Mouse (Mus musculus) lung, embryonic 16.5 days (tissue): Measurements from ENCODE around the gene Mb. TPM values are rescaled to one million over a fixed set of nuclear protein-coding genes. Genes with fewer than 3 reads are reported as not detected.

Experiments
- ATAC-seq: fragments of 200-750 bp; cut with Nextera tagmentation; 2 replicates; pipeline ENCODE4 v1.8.0; 2017; ENCODE audit warnings: low read depth, mild to moderate bottlenecking, moderate library complexity
- H3K27ac ChIP-seq: fragments of 300-500 bp; sonication (generic); 2 replicates; pipeline ENCODE4 v1.5.1; 2014; ENCODE audit warnings: mild to moderate bottlenecking, control low read depth, low read length
- H3K27me3 ChIP-seq: fragments of 300-500 bp; sonication (generic); 2 replicates; pipeline ENCODE4 v1.6.1; 2014; ENCODE audit warnings: low read depth, low read length, mixed read lengths; ENCODE audit not compliant: control insufficient read depth, insufficient read depth
- H3K36me3 ChIP-seq: fragments of 300-500 bp; sonication (generic); 2 replicates; pipeline ENCODE4 v1.6.1; 2014; ENCODE audit warnings: low read length; ENCODE audit not compliant: control insufficient read depth, insufficient read depth
- H3K4me1 ChIP-seq: fragments of 300-500 bp; sonication (generic); replicated peaks from 2 replicates; pipeline ENCODE4 v1.6.1; 2014; ENCODE audit warnings: low read length, mixed read lengths; ENCODE audit not compliant: control insufficient read depth, insufficient read depth
- H3K4me2 ChIP-seq: fragments of 300-500 bp; sonication (generic); 2 replicates; pipeline ENCODE4 v1.6.1; 2014; ENCODE audit warnings: low read depth, low read length, control low read depth
- H3K4me3 ChIP-seq: fragments of 300-500 bp; sonication (generic); 2 replicates; pipeline ENCODE4 v1.5.1; 2014; ENCODE audit warnings: mild to moderate bottlenecking, low read length, control low read depth
- H3K9ac ChIP-seq: fragments of 300-500 bp; sonication (generic); 2 replicates; pipeline ENCODE4 v1.6.1; 2014; ENCODE audit warnings: low read length, control low read depth
- H3K9me3 ChIP-seq: fragments of 300-500 bp; sonication (generic); 2 replicates; pipeline ENCODE4 v1.6.1; 2016; ENCODE audit warnings: low read length; ENCODE audit not compliant: control insufficient read depth
- WGBS: fragments of 180-500 bp; shearing (Covaris S2); extraction: QIAGEN DNeasy Blood & Tissue Kit; methylation state at CpG from one replicate; pipeline ENCODE4 v1.1.7; 2014; 5-methylcytosine and 5-hydroxymethylcytosine counted together
- polyA plus RNA-seq: library from polyadenylated mRNA; unstranded; fragments of >200 nt; fragmentation: Nextera tagmentation; extraction: Ambion mirVana; gene quantifications from 2 replicates; pipeline ENCODE4 v1.2.1, GENCODE M21; 2015

Mb gene
- polyA plus RNA-seq, 1 experiment from 2014 or later = 2.4 TPM

DNA sequence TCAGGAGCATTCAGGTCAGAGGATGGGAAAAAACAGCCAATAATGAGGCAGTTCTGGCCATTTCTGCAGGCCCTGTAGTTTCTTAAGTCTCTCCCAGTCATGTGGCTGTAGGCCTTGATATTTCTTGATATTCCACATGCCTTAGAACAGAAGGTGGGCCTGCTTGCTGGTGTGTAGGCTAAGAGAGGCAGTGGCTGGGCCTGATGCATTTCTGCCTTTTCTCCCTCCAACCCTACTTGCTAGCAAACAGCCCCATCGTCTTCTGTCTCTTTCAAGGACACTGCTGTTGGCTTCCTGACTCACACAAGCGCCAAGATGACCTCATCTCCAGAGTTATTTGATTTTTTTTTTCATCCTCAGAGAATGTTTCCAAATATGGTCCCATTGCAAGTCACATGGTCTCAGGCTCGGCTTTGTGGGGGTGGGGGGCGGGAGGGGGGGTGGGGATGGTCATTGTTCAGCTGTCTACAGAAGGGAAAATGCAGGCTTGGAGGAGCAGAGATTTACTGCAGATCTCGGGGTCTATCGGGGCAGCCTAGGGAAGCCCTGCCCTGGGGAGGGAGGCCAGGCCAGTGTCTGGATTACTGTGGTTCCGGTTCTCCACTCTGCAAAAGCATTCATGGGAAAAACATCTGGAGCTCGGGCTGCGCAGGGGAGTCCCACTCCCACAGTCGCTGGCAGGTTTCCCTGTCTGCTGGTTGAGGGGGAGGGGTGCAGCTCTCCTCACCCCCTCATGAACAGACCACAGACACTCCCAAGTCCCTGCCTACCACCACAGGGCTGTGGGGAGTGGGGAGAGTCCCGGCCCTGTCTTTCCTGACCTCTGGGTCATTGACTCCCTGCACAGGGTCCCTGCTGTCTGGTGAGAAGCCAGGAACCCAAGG, 12.9 kb downstream of the Mb start:
- H3K4me3 ChIP-seq = no peak overlapping the region
- H3K4me1 ChIP-seq = peaks cover 26% of the 10 kb centered on the region
- ATAC-seq = peak; percentile 81

DNA sequence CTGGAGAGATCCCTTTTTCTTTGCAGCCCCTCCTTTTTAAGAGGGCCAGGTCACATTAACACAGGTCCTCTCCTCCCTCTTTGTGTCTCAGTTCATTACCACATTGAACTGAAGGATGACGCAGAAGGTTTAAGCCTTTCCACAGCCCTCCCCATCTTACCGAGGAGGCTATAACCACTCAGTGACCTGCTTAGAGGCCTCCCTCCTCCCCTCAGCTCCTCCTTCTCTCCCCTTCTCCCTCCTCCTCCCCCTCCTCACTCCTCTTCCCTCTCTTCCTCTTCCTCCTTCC, 13.5 kb downstream of the Mb start:
- no peak overlapping the region for H3K4me3 ChIP-seq
- H3K4me2 ChIP-seq = peak overlapping the region; percentile 9; the same call in 1 of the 2 replicates
- peak overlapping the region; percentile 99 for H3K27ac ChIP-seq
- WGBS = 7% methylated on average over 2 of the region's 2 CpGs
- H3K4me1 ChIP-seq = peaks cover 26% of the 10 kb centered on the region
- no peaks in the 10 kb centered on the region for H3K36me3 ChIP-seq
- peak overlapping the region; percentile 64 for H3K9ac ChIP-seq
- ATAC-seq = peak; percentile 49
- H3K9me3 ChIP-seq = no peaks in the 10 kb centered on the region
- H3K27me3 ChIP-seq = no peaks in the 10 kb centered on the region

More for the DNA sequence above, 12.9 kb downstream of the Mb start:
- peak overlapping the region; percentile 64 for H3K9ac ChIP-seq
- H3K9me3 ChIP-seq = no peaks in the 10 kb centered on the region
- H3K36me3 ChIP-seq = no peaks in the 10 kb centered on the region
- 8% methylated on average over 11 of the region's 11 CpGs for whole genome bisulfite sequencing
- H3K27ac ChIP-seq = peak overlapping the region; percentile 99
- H3K27me3 ChIP-seq = no peaks in the 10 kb centered on the region
- H3K4me2 ChIP-seq = peak overlapping the region; percentile 9

GRCm38 (mm10) chr15:77036320-77036988, 14.0 kb downstream of the Mb start:
- Histone ChIP-seq H3K27me3 (no peaks in the 10 kb centered on the region), H3K36me3 (no peaks in the 10 kb centered on the region), H3K4me2 (no peak overlapping the region), H3K9ac (peak overlapping the region; percentile 64), H3K27ac (peak overlapping the region; percentile 99), H3K4me3 (no peak overlapping the region), H3K4me1 (peaks cover 26% of the 10 kb centered on the region), H3K9me3 (no peaks in the 10 kb centered on the region)
- peak; percentile 86 for ATAC-seq
- 46% methylated on average over 11 of the region's 11 CpGs for whole genome bisulfite sequencing

GRCm38 (mm10) chr15:77035643-77036042, 14.8 kb downstream of the Mb start:
- Histone ChIP-seq H3K27ac (peak overlapping the region; percentile 99), H3K27me3 (no peaks in the 10 kb centered on the region), H3K9me3 (no peaks in the 10 kb centered on the region), H3K4me1 (peaks cover 26% of the 10 kb centered on the region), H3K36me3 (no peaks in the 10 kb centered on the region), H3K4me3 (no peak overlapping the region), H3K9ac (0 out of 2 replicates have a peak overlapping the region, but pooled peaks have one; percentile 9), H3K4me2 (no peak overlapping the region)
- WGBS = 75% methylated on average over 3 of the region's 3 CpGs
- ATAC-seq = no peak

DNA sequence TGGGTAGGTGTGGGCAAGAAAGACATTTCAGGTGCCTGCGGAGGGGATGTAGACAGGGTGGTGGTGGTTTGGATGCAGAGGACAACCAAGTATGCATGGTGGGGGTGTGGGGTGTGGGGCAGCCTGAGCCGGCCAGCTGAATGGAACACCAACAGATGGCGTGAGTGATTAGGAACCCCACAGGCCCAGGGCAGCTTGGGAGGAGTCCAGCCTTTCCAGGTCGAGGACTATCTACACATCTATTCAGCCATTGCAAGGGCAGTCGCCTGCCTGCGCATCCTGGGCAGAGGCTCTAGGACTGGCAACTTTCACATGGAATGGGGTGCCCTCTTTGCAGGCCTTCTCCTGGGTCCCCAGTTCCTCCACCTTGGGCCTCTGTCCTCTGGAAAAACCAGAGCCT, 15.9 kb downstream of the Mb start:
- H3K27ac ChIP-seq = no peak overlapping the region
- 78% methylated on average over 6 of the region's 6 CpGs for WGBS
- no peaks in the 10 kb centered on the region for H3K36me3 ChIP-seq
- H3K4me3 ChIP-seq = no peak overlapping the region
- peaks cover 26% of the 10 kb centered on the region for H3K4me1 ChIP-seq
- H3K9ac ChIP-seq = no peak overlapping the region; the same call in 1 of the 2 replicates
- H3K4me2 ChIP-seq = no peak overlapping the region
- no peaks in the 10 kb centered on the region for H3K9me3 ChIP-seq
- no peak for ATAC-seq
- H3K27me3 ChIP-seq = no peaks in the 10 kb centered on the region

GRCm38 (mm10) chr15:77031271-77031670, 19.2 kb downstream of the Mb start:
- no peak for ATAC-seq
- Histone ChIP-seq H3K4me2 (no peak overlapping the region), H3K4me3 (no peak overlapping the region), H3K9me3 (no peaks in the 10 kb centered on the region), H3K36me3 (no peaks in the 10 kb centered on the region), H3K4me1 (peaks cover 9% of the 10 kb centered on the region), H3K27me3 (no peaks in the 10 kb centered on the region), H3K9ac (no peak overlapping the region), H3K27ac (no peak overlapping the region)
- WGBS = 60% methylated on average over 3 of the region's 3 CpGs

DNA sequence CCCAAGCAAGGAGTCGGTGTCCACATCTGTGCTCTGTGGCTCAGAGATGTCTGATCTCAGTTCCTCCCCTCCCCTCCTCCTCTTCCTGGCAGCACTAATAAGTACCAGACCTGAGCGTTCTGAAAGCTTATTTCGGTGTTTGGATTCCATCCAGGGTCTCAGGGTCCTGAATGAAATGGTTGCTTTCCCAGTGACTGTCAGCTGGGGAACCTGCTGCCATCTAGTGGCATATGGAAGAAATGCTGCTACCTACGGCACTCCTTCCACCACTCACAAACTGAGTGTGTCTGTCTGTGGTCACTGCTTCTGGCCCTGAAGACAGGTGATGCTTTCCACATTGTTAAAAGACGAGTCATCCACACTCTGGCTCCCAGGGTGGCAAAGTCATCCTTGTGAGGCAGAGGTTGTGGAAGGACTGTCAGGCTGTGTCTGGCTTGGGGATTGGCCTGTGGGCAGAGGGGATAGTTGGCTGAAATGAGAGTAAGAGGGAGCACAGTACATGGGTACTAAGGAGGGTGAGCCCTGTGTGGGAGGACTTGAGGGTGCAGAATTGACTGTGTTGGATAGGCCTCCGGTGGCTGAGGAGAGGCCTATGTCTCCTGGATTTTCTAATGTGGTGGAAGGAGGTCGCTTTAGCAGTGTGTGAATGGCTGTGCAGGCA, 21.0 kb downstream of the Mb start:
- H3K9ac ChIP-seq = peak overlapping the region; percentile 39; the same call in 1 of the 2 replicates
- H3K4me1 ChIP-seq = peaks cover 3% of the 10 kb centered on the region; the same call in 1 of the 2 replicates
- WGBS = 30% methylated on average over 7 of the region's 7 CpGs
- 0 out of 2 replicates have a peak overlapping the region, but pooled peaks have one; percentile 12 for H3K4me3 ChIP-seq
- H3K27me3 ChIP-seq = no peaks in the 10 kb centered on the region
- H3K36me3 ChIP-seq = no peaks in the 10 kb centered on the region
- H3K4me2 ChIP-seq = 0 out of 2 replicates have a peak overlapping the region, but pooled peaks have one; percentile 34
- no peak overlapping the region for H3K27ac ChIP-seq
- H3K9me3 ChIP-seq = no peaks in the 10 kb centered on the region
- peak; percentile 63 for ATAC-seq

DNA sequence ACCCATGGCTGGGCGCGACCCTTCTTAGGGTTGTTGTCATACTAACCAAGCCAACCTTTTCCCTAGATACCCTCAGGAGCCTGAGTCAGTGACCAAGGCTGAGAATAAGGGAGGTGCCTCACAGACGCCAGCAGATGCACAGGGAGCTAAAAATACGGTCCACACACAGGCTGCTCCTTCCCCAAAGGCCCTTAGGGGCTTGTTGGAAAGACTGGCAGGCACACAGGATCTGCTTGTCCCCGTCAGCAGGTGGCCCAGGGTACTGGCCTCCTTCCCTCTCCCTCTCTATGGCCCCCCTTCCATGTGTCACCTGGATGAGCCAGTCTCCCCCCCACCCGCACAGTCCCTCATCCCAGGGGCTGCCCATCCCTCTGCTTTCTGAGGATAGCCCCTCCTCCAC, 22.8 kb downstream of the Mb start:
- Histone ChIP-seq H3K36me3 (no peaks in the 10 kb centered on the region), H3K9me3 (no peaks in the 10 kb centered on the region), H3K9ac (no peak overlapping the region), H3K4me3 (no peak overlapping the region), H3K4me1 (peaks cover 3% of the 10 kb centered on the region; the same call in 1 of the 2 replicates), H3K4me2 (no peak overlapping the region), H3K27ac (no peak overlapping the region), H3K27me3 (no peaks in the 10 kb centered on the region)
- WGBS = 79% methylated on average over 6 of the region's 6 CpGs
- ATAC-seq = no peak

DNA sequence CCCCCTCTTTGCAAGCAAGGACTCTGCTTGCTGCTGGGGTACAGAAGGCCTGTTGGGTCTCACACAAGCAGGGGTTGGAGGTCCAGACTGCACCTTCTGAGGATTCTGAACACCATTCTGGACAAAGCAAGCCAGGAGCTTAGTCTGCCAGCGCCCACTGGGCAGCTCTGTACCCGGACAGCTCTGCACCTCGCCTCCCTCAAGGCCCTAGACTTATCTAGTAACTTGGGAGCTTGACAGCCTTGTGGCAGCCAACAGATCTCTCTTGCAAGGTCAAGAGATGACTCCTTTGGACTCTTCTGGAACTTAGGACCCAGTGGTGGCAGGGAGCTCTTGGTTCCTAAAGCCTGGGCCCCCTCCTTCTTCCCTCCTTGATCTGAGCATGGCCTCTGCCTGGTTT, 23.4 kb downstream of the Mb start:
- Histone ChIP-seq H3K4me2 (no peak overlapping the region), H3K4me3 (no peak overlapping the region), H3K4me1 (peaks cover 3% of the 10 kb centered on the region; the same call in 1 of the 2 replicates), H3K9ac (no peak overlapping the region), H3K9me3 (no peaks in the 10 kb centered on the region), H3K27me3 (no peaks in the 10 kb centered on the region), H3K36me3 (no peaks in the 10 kb centered on the region), H3K27ac (no peak overlapping the region)
- WGBS = 83% methylated on average over 3 of the region's 3 CpGs
- no peak for ATAC-seq
